Mouse (Mus musculus) CD4-positive, CD25-positive, alpha-beta regulatory T cell (primary cell): ENCODE results near the gene Cyp4f14. TPM values are rescaled to one million over a fixed set of nuclear protein-coding genes. Genes with fewer than 3 reads are reported as not detected.

Source experiments
- polyA plus RNA-seq: library from polyadenylated mRNA; unstranded; fragments of 100-300 nt; shearing (Covaris generic); gene quantifications from one replicate; pipeline ENCODE4 v1.2.1, GENCODE M21; 2017

Cyp4f14 gene
- not detected for polyA plus RNA-seq

GRCm38 (mm10) chr17:32917131-32917530 is at the start of gene Cyp4f14:
Cyp4f14 (minus strand) TSS chr17:32917342.

GRCm38 (mm10) chr17:32965623-32966290 is 48.6 kb upstream of the Cyp4f14 start, which contains the start of gene Zfp472:
Zfp472 (plus strand) TSS chr17:32965814.

GRCm38 (mm10) chr17:32947215-32947914 is 30.2 kb upstream of the Cyp4f14 start, which contains the start of gene Cyp4f13:
Cyp4f13 (minus strand) TSS chr17:32947402.

GRCm38 (mm10) chr17:32891239-32892180 is 25.6 kb downstream of the Cyp4f14 start, which contains the start of gene Zfp870:
Zfp870 (minus strand) TSS chr17:32891642.

Other genes starting within 250 kb of the Cyp4f14 start
- not detected for gene Cyp4f15, start 231.7 kb downstream of the Cyp4f14 start, polyA plus RNA-seq
- gene Zfp871, start 129.1 kb downstream of the Cyp4f14 start, polyA plus RNA-seq = 27.0 TPM
- 0.23 TPM for gene Zfp811, start 107.4 kb downstream of the Cyp4f14 start, polyA plus RNA-seq
- 11.0 TPM for gene Zfp799, start 87.1 kb downstream of the Cyp4f14 start, polyA plus RNA-seq
- gene Zfp870, start 25.7 kb downstream of the Cyp4f14 start, polyA plus RNA-seq = 10.9 TPM
- 56.5 TPM for gene Cyp4f13, start 30.1 kb upstream of the Cyp4f14 start, polyA plus RNA-seq
- gene Zfp472, start 48.5 kb upstream of the Cyp4f14 start, polyA plus RNA-seq = 20.5 TPM
- 16.9 TPM for gene Zfp952, start 75.8 kb upstream of the Cyp4f14 start, polyA plus RNA-seq
- gene Zfp763, start 116.1 kb upstream of the Cyp4f14 start, polyA plus RNA-seq = 9.1 TPM
- not detected for gene 4921501E09Rik, start 150.7 kb upstream of the Cyp4f14 start, polyA plus RNA-seq
- 4.9 TPM for gene Zfp563, start 172.0 kb upstream of the Cyp4f14 start, polyA plus RNA-seq
- gene Morc2b, start 222.3 kb upstream of the Cyp4f14 start, polyA plus RNA-seq = not detected